Mouse (Mus musculus) urinary bladder, adult 18-20 months (tissue): ENCODE measurements around the gene Allc.

Source experiments
- DNase-seq, 2 experiments: peaks; one replicate each; pipeline ENCODE4 v3.0.0; 2022; ENCODE audit warnings: low spot score in 2 of 2, mixed read lengths in 2 of 2

Allc gene

GRCm38 (mm10) chr12:28582423-28582822 is at the start of gene Allc:
Allc (minus strand) TSS chr12:28582523.
- no peak for DNase-seq

GRCm38 (mm10) chr12:28628436-28628835 is 46.1 kb upstream of the Allc start:
- no peak for DNase-seq

GRCm38 (mm10) chr12:28627092-28627491 is 44.8 kb upstream of the Allc start:
- no peak for DNase-seq

DNA sequence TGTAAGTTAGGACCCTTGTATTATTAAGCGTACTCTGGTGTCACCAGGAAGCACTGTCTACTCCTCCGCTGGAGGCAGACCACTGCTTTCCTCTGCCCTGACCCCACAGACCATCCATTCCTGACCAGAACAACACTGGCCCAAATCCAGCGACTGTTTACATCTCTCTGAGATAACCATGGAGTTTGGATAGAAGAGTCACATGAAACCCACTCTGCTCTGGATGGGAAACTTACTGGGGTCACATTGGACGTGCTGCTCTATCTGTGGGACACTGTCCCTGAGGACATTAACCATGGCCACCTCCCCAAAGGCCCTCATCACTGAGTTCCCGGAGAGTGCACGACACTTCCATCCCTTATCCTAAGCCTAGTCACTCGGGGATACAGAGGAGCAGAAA is 43.1 kb upstream of the Allc start:
- DNase-seq, result no peak

GRCm38 (mm10) chr12:28624251-28624650 is 41.9 kb upstream of the Allc start:
- no peak for DNase-seq

GRCm38 (mm10) chr12:28623195-28623594 is 40.9 kb upstream of the Allc start, which contains the start of gene Colec11:
Colec11 (minus strand) TSS chr12:28623377.
- DNase-seq, result no peak

GRCm38 (mm10) chr12:28622641-28623040 is 40.3 kb upstream of the Allc start:
- no peak for DNase-seq

- DNase-seq, result no peak
These were observed 39.8 kb upstream of the Allc start for GRCm38 (mm10) chr12:28622167-28622532.

DNA sequence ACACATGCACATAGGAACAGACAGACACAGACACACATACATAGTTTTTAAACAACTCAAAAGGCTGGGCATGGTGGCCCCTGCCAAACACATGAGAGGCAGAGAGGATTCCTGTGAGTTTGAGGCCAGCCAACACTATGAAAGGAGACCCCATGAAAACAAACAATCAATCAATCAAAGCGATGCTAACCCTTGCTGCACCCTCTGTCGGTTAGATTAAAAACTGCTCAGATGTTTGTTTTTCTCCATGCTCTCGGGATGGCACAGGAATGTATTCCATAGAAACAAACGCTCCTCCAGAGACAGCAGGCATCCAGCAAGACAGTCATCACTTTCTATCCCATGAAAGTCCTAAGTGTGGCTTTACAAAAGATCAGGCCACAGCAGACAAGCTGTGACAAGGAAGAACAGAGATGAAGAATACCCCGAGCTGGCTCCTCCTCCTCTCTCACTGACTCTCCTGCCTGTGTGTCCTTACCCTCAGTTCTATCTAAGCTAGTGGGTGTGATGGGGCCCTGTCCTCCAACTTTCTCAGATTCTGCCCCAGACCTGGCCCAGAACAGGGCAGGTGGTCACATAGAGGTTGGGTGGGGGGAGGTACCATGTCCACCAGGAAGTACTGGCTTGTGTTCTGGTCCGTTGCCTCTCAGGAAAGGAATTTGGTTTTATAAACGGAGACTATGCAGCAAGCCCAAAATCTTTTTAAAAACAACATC is 39.3 kb upstream of the Allc start:
- DNase-seq, result no peak

- no peak for DNase-seq
These were observed 35.0 kb upstream of the Allc start for GRCm38 (mm10) chr12:28617297-28617696.

GRCm38 (mm10) chr12:28614401-28614800 is 32.1 kb upstream of the Allc start:
- no peak for DNase-seq

- DNase-seq, result no peak
These were observed 30.1 kb upstream of the Allc start for GRCm38 (mm10) chr12:28612391-28612790.

DNA sequence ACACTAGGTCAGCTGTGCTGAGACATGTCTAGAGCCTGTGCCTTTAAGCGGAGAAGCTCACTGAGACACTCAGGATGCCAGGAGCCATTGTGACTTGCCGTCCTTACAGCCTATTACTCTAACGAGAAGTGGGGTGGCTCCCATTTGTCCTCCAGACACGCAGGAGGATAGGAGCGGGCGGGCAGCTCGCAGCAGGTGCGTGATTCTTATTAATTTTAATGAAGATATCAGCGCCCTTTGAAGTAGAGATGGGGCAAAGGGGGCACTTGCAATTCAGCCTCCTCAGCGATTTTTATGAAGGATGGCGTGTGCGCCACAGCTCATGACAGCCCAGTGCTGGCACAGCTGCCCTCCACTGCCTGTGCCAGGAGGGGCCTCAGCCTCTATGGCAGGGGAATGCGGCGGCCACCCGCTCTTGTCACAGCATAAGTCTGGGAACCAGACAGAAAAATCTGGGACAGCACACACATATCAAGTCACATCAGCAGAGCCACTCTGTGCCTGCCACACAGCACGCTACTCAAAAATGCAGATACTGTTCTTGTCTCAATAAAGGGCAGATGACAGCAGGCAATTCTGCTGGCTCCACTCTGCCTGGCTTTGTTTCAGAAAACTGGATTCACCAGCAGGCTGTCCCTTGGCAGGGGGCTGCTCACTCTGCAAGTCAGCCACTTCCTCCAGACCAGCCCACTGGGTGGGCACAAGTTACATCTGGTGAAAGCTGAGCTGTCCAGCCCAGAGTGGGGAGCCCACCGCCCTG is 25.4 kb upstream of the Allc start:
- no peak for DNase-seq

DNA sequence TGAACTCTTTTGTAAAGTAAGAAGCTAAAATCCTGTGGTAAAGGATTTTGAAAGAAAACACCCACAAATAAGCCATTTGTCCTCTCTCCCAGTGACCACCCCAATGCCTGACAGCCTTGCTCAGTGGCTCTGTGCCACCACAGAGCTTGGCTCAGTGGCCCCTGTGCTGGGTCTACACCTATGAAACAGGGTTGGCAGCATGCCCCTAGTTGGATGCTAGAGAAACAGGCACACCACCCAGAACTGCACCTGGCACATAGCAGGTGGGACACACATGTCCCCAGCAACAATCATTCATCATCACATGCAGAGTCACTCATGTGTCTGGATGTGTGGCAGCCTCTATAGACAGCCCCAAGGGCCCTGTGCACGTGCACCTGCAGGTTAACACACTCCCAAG is 21.2 kb upstream of the Allc start:
- no peak for DNase-seq

- DNase-seq, result no peak
These were observed 19.9 kb upstream of the Allc start for GRCm38 (mm10) chr12:28602259-28602658.

DNA sequence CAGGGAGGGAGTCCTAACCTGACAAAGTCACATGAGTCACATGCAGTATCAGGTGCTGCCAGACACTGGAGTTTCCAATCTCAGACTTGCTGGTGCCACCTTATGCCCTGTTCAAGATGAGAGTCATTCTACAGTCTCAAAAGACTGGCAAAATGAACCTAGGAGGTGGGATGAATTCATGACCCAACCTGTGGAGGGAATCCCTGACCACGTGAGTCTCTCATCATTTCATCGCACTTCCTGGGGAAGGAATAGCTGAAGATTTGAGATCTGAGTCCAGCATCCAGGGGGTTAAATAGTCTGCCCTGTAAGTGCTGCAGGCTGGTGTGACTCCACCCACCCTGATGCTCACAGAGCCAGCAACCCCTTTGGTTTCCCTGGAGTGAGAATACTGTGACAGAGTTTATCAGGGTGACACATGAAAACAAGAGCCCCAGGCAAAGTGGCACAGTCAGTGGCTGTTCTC is 16.2 kb upstream of the Allc start:
- no peak for DNase-seq

DNA sequence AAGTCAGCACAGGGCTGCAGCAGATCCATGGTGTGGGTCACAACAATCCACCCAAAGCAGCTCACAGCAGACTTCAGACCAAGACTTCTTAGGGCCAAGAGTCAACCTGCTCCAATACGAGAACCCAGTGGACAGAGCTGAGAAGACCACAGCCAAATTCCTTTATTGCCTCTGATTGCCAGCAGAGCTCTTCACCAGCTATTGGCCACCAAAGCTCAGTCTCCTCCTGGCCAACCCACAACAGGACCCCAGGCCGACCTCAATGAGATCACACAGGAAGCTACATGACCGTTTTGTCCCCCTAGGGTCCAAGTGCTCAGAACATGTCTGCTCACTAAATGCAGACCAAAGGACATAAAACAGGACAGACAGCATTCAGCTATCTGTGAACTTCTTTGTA is 15.8 kb upstream of the Allc start:
- no peak for DNase-seq

- DNase-seq, result no peak
These were observed 15.4 kb upstream of the Allc start for GRCm38 (mm10) chr12:28597699-28598098.

GRCm38 (mm10) chr12:28596851-28597250 is 14.5 kb upstream of the Allc start:
- no peak for DNase-seq

- no peak for DNase-seq
These were observed 8.1 kb upstream of the Allc start for GRCm38 (mm10) chr12:28590428-28590827.

- DNase-seq, result peak; percentile 74
These were observed 7.0 kb upstream of the Allc start for GRCm38 (mm10) chr12:28589090-28589868.

DNA sequence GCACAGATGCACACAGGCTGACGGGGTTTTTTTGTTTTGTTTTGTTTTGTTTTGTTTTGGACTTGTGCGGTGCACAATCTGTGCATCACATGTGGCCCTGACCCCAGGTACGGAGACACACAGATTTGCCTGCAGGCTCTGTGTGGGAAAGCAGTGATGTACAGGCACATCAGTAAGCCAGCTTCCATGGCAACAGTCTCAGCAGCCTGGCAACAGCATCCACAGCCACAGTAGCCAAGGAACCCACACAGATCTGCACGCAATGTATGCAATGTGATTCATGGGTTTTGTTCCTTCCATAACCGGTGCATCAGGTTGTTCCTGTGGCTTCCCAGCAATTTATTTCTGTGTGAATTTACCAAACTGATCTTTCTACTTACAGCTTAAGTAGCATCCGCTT is 5.6 kb upstream of the Allc start:
- no peak for DNase-seq
